In genomic region chr6:128461606-128462005, GRCm38 (mm10) we compare ENCODE assay signal across 15 mouse cellular contexts.
"Had no signal": no experiment of that assay in that cellular context is flagged by ENCODE, and none has a peak within 500 bp of the region (broad histone marks: within the 10 kb centered on the region; RNA-seq: fewer than 3 reads in every experiment).

No protein-coding gene starts in this region.

- H3K9me3 ChIP-seq: midbrain, embryonic 13.5 days; midbrain, embryonic 15.5 days; neural tube, embryonic 12.5 days; stomach, embryonic 15.5 days had no signal

- H3K4me3 ChIP-seq: megakaryocyte, embryonic 14.5 days; midbrain, embryonic 13.5 days; midbrain, embryonic 15.5 days; neural tube, embryonic 12.5 days; stomach, embryonic 15.5 days had no signal

- H3K4me1 ChIP-seq: midbrain, embryonic 13.5 days; midbrain, embryonic 15.5 days; neural tube, embryonic 12.5 days; stomach, embryonic 15.5 days had no signal

- H3K36me3 ChIP-seq: midbrain, embryonic 13.5 days; midbrain, embryonic 15.5 days; neural tube, embryonic 12.5 days; stomach, embryonic 15.5 days had no signal

- H3K27me3 ChIP-seq: midbrain, embryonic 13.5 days; midbrain, embryonic 15.5 days; neural tube, embryonic 12.5 days; stomach, embryonic 15.5 days had no signal

- H3K27ac ChIP-seq: macrophage; midbrain, embryonic 13.5 days; midbrain, embryonic 15.5 days; neural tube, embryonic 12.5 days; stomach, embryonic 15.5 days; stomach, postnatal 0 days had no signal

- H3K4me2 ChIP-seq: lung, embryonic 14.5 days; midbrain, embryonic 11.5 days; midbrain, embryonic 13.5 days; midbrain, embryonic 15.5 days; neural tube, embryonic 12.5 days; stomach, embryonic 15.5 days had no signal

- H3K9ac ChIP-seq: lung, embryonic 14.5 days; midbrain, embryonic 13.5 days; midbrain, embryonic 15.5 days; neural tube, embryonic 12.5 days; stomach, embryonic 15.5 days had no signal

- DNase-seq: lung, adult 18-20 months; lung, embryonic 14.5 days; lung, postnatal 10 days; right cerebral cortex, postnatal 14 days; thymus, adult 2 months; thymus, postnatal 25 days; thymus, postnatal 4 days had no signal
